Mouse (Mus musculus) heart, embryonic 14.5 days (tissue): ENCODE data around the gene Zfhx3. TPM values are rescaled to one million over a fixed set of nuclear protein-coding genes. Genes with fewer than 3 reads are reported as not detected.

Source experiments
- ATAC-seq: fragments of 200-750 bp; cut with Nextera tagmentation; 2 replicates; pipeline ENCODE4 v1.8.0; 2017; ENCODE audit warnings: low read depth, moderate TSS enrichment; ENCODE audit not compliant: insufficient number of reproducible peaks, insufficient read depth, low FRiP score
- H3K27ac ChIP-seq, 2 experiments: fragments of 200-500 bp in 1 of 2; fragments of 300-500 bp in 1 of 2; sonication (generic) in 1 of 2; replicated peaks in 1 of 2; 2 replicates each; pipeline ENCODE4 v1.5.1; 2012 to 2014; ENCODE audit warnings: low read depth in 2 of 2, low read length in 2 of 2, control low read depth in 1 of 2, mild to moderate bottlenecking in 1 of 2, mixed read lengths in 1 of 2; ENCODE audit not compliant: control insufficient read depth in 1 of 2, insufficient read depth in 1 of 2
- H3K27me3 ChIP-seq: fragments of 300-500 bp; sonication (generic); 2 replicates; pipeline ENCODE4 v1.6.1; 2014; ENCODE audit warnings: mild to moderate bottlenecking, low read length, control low read depth; ENCODE audit not compliant: control insufficient read depth, insufficient read depth
- H3K36me3 ChIP-seq: fragments of 300-500 bp; sonication (generic); 2 replicates; pipeline ENCODE4 v1.6.1; 2014; ENCODE audit warnings: mild to moderate bottlenecking, control low read depth, low read length, mixed read lengths; ENCODE audit not compliant: control insufficient read depth, insufficient read depth
- H3K4me1 ChIP-seq, 2 experiments: fragments of 200-500 bp in 1 of 2; fragments of 300-500 bp in 1 of 2; sonication (generic) in 1 of 2; 2 replicates each; pipeline ENCODE4 v1.6.1; 2012 to 2014; ENCODE audit warnings: low read length in 2 of 2, control low read depth in 1 of 2, mixed read lengths in 1 of 2; ENCODE audit not compliant: control insufficient read depth in 2 of 2, insufficient read depth in 2 of 2
- H3K4me2 ChIP-seq: fragments of 300-500 bp; sonication (generic); 2 replicates; pipeline ENCODE4 v1.6.1; 2014; ENCODE audit warnings: mild to moderate bottlenecking, low read length
- H3K4me3 ChIP-seq, 2 experiments: fragments of 200-500 bp in 1 of 2; fragments of 300-500 bp in 1 of 2; sonication (generic) in 1 of 2; 2 replicates each; pipeline ENCODE4 v1.5.1; 2012 to 2014; ENCODE audit warnings: low read length in 2 of 2, mild to moderate bottlenecking in 2 of 2, control low read depth in 1 of 2, low read depth in 1 of 2, moderate library complexity in 1 of 2; ENCODE audit not compliant: control insufficient read depth in 1 of 2, insufficient read depth in 1 of 2
- H3K9ac ChIP-seq: fragments of 300-500 bp; sonication (generic); 2 replicates; pipeline ENCODE4 v1.6.1; 2014; ENCODE audit warnings: mild to moderate bottlenecking, low read length
- H3K9me3 ChIP-seq: fragments of 300-500 bp; sonication (generic); 2 replicates; pipeline ENCODE4 v1.6.1; 2016; ENCODE audit warnings: low read length, control low read depth; ENCODE audit not compliant: control insufficient read depth
- WGBS: fragments of 180-500 bp; shearing (Covaris S2); extraction: QIAGEN DNeasy Blood & Tissue Kit; methylation state at CpG from one replicate; pipeline ENCODE4 v1.1.7; 2014; 5-methylcytosine and 5-hydroxymethylcytosine counted together
- polyA plus RNA-seq: library from polyadenylated mRNA; unstranded; fragments of >200 nt; fragmentation: Nextera tagmentation; extraction: Ambion mirVana; gene quantifications from 2 replicates; pipeline ENCODE4 v1.2.1, GENCODE M21; 2014

Zfhx3 gene
- polyA plus RNA-seq, 1 experiment from 2014 or later, result 6.4 TPM

GRCm38 (mm10) chr8:108031159-108031558, 88.7 kb downstream of the Zfhx3 start:
- Histone ChIP-seq H3K36me3 (no peaks in the 10 kb centered on the region), H3K4me2 (no peak overlapping the region), H3K27me3 (no peaks in the 10 kb centered on the region), H3K9me3 (no peaks in the 10 kb centered on the region), H3K4me3 (no peak overlapping the region), H3K4me1 (peaks cover 0 to 2% of the 10 kb centered on the region in 2 experiments; a peak in 1 of 4 replicates), H3K27ac (no peak overlapping the region), H3K9ac (no peak overlapping the region)
- no peak for ATAC-seq
- WGBS, result 81% methylated on average over 3 of the region's 3 CpGs

- peaks cover 6% of the 10 kb centered on the region; the same call in 1 of the 2 replicates for H3K9me3 ChIP-seq
- no peaks in the 10 kb centered on the region for H3K27me3 ChIP-seq
- H3K36me3 ChIP-seq, result no peaks in the 10 kb centered on the region
- no peak overlapping the region for H3K9ac ChIP-seq
- no peak for ATAC-seq
- H3K4me1 ChIP-seq, result no peaks in the 10 kb centered on the region
- H3K4me2 ChIP-seq, result no peak overlapping the region
- 67% methylated on average over 3 of the region's 3 CpGs for WGBS
- no peak overlapping the region for H3K4me3 ChIP-seq
- H3K27ac ChIP-seq, result no peak overlapping the region
These were observed 91.6 kb downstream of the Zfhx3 start for GRCm38 (mm10) chr8:108034070-108034469.

GRCm38 (mm10) chr8:108034726-108035125, 92.3 kb downstream of the Zfhx3 start:
- no peak for ATAC-seq
- 72% methylated on average over 6 of the region's 6 CpGs for WGBS

GRCm38 (mm10) chr8:108043618-108044017, 101.2 kb downstream of the Zfhx3 start:
- no peak for ATAC-seq
- Histone ChIP-seq H3K4me3 (no peak overlapping the region), H3K27me3 (no peaks in the 10 kb centered on the region), H3K27ac (no peak overlapping the region), H3K9ac (no peak overlapping the region), H3K36me3 (no peaks in the 10 kb centered on the region), H3K9me3 (no peaks in the 10 kb centered on the region), H3K4me2 (no peak overlapping the region), H3K4me1 (no peaks in the 10 kb centered on the region)
- WGBS, result 84% methylated on average over 4 of the region's 4 CpGs

More at GRCm38 (mm10) chr8:108034726-108035125, 92.3 kb downstream of the Zfhx3 start:
- H3K36me3 ChIP-seq, result no peaks in the 10 kb centered on the region
- H3K4me3 ChIP-seq, result no peak overlapping the region
- no peak overlapping the region for H3K9ac ChIP-seq
- no peak overlapping the region for H3K27ac ChIP-seq
- H3K27me3 ChIP-seq, result no peaks in the 10 kb centered on the region
- peaks cover 6% of the 10 kb centered on the region; the same call in 1 of the 2 replicates for H3K9me3 ChIP-seq
- H3K4me2 ChIP-seq, result no peak overlapping the region
- H3K4me1 ChIP-seq, result no peaks in the 10 kb centered on the region

DNA sequence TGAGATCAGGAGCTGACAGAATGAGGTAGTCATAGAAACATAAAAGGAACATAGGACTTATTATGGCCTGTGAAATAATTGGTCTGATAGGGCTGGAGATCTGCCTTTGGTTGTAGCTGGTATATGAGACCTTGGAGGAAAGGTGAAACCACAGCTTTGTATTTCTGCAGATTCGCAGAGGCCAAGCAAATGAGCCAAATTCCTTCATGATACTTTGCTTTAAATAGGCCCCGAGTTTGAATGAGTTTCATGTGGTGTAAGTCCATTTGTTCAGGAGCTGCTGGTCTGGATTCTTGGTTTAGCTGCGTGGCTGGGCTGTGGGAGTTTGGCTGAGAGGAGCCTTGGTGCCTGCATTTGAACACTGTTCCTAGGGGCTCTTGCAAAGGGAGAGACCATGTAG, 101.7 kb downstream of the Zfhx3 start:
- Histone ChIP-seq H3K4me1 (no peaks in the 10 kb centered on the region), H3K27me3 (no peaks in the 10 kb centered on the region), H3K36me3 (no peaks in the 10 kb centered on the region), H3K27ac (no peak overlapping the region), H3K9ac (no peak overlapping the region), H3K9me3 (no peaks in the 10 kb centered on the region), H3K4me3 (no peak overlapping the region), H3K4me2 (no peak overlapping the region)
- WGBS, result 74% methylated on average over 3 of the region's 3 CpGs
- no peak for ATAC-seq

GRCm38 (mm10) chr8:108056241-108056640, 113.8 kb downstream of the Zfhx3 start:
- Histone ChIP-seq H3K4me1 (no peaks in the 10 kb centered on the region), H3K4me3 (no peak overlapping the region), H3K36me3 (no peaks in the 10 kb centered on the region), H3K9ac (no peak overlapping the region), H3K9me3 (no peaks in the 10 kb centered on the region), H3K27ac (no peak overlapping the region), H3K4me2 (no peak overlapping the region), H3K27me3 (no peaks in the 10 kb centered on the region)
- no peak for ATAC-seq
- WGBS, result 63% methylated on average over 5 of the region's 5 CpGs

DNA sequence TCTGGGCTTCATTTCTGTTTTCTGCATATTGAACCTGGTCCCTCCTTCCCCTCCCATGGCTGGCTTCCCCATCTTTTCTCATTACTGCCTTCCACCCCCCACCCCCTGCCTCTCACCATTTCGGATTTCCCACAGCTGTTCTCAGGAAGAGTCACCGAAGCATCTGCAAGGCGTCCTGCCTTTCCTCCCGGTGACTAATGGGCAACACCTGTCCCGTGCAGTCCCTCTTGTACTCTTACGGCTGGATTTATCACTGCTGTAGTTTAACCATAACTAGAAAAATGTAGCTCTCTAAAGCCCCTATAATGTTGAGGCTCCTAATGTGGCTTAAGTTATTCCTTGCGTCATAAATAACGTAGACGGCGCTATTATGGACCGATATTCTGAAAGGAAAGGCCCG, 119.5 kb downstream of the Zfhx3 start:
- 81% methylated on average over 12 of the region's 12 CpGs for WGBS
- no peak overlapping the region for H3K4me2 ChIP-seq
- no peak overlapping the region for H3K4me3 ChIP-seq
- H3K9me3 ChIP-seq, result no peaks in the 10 kb centered on the region
- H3K27ac ChIP-seq, result no peak overlapping the region
- no peaks in the 10 kb centered on the region for H3K36me3 ChIP-seq
- no peak for ATAC-seq
- no peaks in the 10 kb centered on the region for H3K4me1 ChIP-seq
- no peaks in the 10 kb centered on the region for H3K27me3 ChIP-seq
- H3K9ac ChIP-seq, result no peak overlapping the region

DNA sequence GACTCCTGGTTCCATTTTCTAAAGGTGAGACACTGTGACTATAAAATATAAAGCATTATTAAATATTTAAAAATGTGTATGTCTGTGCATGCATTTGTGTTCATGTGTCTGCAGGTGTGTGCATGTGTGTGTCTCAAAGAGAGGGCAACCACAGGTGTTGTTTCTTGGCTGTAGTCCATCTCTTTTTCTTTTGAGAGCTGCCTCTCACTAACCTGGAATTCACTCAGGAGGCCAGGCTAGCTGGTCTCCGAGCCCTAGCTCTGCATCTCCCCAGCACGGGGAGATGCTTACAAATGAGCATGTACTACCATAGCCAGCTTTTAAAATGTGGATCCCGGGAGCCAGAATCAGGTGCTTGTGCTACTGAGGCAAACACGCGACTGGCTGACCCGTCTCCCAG, 124.7 kb downstream of the Zfhx3 start:
- H3K36me3 ChIP-seq, result no peaks in the 10 kb centered on the region
- WGBS, result 86% methylated on average over 6 of the region's 6 CpGs
- H3K9me3 ChIP-seq, result no peaks in the 10 kb centered on the region
- no peak overlapping the region for H3K9ac ChIP-seq
- H3K27ac ChIP-seq, result no peak overlapping the region
- ATAC-seq, result no peak
- H3K4me3 ChIP-seq, result no peak overlapping the region
- H3K4me1 ChIP-seq, result no peaks in the 10 kb centered on the region
- H3K4me2 ChIP-seq, result no peak overlapping the region
- no peaks in the 10 kb centered on the region for H3K27me3 ChIP-seq
